Mouse (Mus musculus) ovary, postnatal 10 days (tissue): ENCODE results near the gene Togaram2.
"Not testable (repeated sequence)": the region's sequence is repeated elsewhere in the genome, so short reads cannot be mapped to it uniquely, and the experiment has no call there.

ENCODE experiments used
- DNase-seq: peaks from one replicate; pipeline ENCODE4 v3.0.0; 2022; ENCODE audit warnings: low spot score

Gene Togaram2

DNA sequence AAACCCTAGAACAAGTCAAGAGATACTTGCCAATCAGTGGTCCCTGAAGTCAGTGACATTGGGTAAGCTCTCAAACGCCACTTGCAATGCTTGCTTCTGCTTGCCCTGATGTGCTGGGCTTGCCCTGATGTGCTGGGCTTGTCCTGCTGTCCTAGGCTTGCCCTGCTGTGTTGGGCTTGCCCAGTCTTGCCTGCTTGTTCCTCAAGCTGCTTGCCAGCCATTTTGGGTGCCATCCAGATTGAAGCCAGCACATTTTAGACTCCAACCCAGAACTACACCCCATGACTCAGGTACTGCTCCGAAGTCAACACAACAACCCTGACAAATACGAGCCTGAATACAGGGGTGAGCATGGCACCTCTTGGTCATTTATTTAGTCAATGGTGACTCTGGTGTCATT, 69.1 kb downstream of the Togaram2 start:
- DNase-seq, result no peak

DNA sequence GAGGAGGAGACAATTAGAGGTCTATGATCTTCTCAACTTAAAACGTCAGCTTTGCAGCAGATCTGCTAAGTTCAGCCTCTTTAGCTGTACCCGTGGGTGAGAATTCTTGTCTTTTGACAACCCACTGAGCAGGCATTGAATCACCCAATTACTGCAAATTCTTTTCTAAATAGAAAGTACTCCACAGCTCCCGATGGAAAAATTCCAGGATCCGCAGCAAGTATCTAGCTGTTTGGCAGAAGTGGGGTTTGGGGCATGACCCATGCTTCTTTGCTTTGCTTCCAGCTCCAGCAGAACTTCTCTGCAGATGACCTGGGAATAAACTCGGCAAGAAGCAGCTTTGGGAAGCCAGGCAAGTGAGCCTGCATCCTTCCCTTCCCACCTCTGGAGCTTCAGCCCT, 69.9 kb downstream of the Togaram2 start:
- DNase-seq, result no peak

DNA sequence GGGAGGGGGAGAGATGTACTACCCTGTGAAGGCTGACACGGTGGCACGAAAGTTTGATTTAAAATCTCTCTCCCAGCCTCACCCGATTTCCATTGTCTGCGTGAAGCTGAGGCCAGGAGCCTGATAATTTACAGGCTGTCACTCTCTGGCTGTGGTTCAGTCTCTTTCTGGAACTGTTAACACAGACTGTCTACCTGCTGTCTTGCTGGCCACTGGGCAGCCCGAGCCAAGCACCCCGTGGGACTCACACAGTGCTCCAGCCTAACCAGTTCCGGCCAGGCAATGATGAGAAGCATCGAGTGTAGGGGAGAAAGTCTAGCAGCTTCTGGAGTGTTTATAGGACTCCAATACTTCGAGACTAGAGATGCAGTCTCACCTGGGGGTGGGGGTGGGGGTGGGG, 73.1 kb downstream of the Togaram2 start:
- no peak for DNase-seq

DNA sequence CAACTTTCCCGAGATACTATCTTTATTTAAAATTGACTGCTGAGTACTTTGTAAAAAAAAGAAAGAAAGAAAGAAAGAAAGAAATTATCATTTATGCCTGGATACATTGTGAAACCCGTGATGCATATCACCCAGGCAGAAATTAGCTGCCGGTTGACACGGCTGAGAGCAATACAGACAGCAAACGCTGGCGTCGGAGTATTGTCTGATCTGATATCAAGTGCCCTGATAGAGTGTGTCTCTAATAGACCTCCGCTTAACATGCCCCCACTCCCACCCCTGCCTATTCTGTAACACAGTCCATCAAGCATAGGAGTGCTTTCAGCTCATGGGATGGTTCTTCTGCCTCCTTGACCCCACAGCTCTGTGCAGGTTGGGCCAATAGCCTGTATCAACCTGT, 74.5 kb downstream of the Togaram2 start:
- no peak for DNase-seq

DNA sequence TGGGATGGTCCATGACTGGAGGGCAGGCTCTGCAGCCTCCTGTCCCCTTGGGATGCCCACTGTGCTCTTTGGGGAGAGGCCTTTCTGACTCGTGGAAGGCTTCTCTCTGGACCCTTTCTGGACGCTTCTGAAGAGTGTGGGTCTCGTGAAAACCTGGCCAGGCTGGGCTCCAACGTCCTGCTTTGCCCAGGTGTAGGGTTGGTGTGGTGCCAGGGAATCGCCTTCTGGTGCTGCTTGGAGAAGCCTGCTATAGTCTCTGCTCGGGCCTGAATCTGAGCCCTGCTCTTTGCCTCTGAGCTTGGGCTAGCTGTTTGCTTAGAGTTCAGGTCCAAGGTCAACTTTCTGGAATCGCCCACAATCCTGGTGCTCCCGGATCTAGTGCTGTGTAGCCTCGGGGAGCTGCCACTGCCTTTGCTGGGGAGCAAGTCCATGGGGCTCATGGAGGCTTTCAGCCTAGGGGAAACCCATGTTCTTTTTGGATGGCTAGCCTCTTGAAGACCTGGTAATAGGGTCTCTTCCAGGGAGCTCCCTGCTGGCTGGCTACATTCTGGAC, 76.6 kb downstream of the Togaram2 start:
- no peak for DNase-seq

DNA sequence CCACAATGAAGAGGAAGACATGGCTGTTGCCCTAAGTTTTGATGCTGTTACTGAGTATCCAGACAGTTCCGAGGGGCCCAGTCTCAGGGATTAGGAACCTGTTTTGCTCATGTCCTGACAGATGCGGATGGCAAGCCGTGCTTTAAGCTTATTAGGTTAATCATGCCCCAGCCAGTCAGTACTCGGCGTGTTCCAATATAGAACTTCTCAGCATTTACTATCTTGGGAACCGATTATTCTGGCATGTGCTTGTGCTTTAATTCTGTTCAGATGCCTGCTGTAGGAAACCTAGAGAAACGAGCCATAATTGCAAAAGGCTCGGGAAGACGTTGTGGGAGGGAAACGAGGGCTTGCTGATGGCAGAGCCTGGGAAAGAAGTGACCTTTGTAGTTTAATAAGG, 79.8 kb downstream of the Togaram2 start, which contains the start of gene Pcare:
Pcare (minus strand) TSS at position 64 of the 400 bp plus-strand sequence.
- no peak for DNase-seq

DNA sequence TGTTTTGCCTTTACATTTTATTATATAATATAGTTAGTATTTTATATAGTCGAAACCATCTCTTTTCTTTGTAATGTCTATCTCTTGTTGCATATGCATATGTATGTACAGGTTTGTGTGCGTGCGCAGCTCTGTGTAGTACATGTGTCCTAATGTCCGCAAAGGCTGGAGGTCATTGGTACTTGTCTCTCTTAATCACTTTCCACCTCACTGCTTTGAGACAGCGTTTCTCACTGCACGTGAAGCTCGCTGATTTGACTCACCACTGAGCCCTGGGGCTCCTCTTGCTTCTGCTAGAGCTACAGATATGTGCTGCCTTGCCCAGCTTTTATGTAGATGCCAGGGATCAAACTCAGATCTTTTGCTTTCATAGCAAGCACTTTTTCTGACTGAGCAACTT, 87.5 kb downstream of the Togaram2 start:
- DNase-seq, result no peak

DNA sequence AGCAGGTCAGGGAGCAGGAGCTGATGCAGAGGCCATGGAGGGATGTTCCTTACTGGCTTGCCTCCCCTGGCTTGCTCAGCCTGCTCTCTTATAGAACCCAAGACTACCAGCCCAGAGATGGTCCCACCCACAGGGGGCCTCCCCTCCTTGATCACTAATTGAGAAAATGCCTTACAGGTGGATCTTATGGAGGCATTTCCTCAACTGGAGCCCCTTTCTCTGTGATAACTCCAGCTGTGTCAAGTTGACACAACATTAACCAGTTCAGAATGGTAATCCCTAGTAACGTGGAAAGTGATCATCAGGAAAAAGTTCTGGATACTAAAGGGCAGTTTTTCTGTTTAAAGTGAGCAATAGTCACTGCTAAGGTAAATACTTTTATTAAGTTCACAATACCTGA, 95.1 kb downstream of the Togaram2 start, which contains the start of gene Clip4:
Clip4 (plus strand) TSS at position 301 of the 400 bp plus-strand sequence.
- DNase-seq, result not testable (repeated sequence)

DNA sequence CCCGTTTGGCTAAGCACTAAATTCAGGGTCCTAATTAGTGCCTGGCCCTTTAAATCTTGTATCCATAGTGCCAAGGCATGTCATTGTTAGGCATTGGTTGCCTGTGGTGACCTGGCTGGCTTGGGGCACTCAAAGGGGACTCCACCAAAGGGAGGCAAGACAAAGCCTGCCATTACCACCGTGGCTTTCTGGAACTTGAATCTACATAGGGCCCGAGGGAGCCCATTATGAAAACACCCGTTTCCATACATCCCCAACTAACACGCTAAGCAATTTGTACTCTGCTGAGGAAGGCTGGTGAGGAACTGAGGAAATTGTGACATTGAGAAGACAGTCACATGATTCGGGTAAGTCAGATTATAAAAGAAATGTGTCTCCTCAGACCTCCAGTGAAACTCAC, 96.5 kb downstream of the Togaram2 start:
- no peak for DNase-seq

DNA sequence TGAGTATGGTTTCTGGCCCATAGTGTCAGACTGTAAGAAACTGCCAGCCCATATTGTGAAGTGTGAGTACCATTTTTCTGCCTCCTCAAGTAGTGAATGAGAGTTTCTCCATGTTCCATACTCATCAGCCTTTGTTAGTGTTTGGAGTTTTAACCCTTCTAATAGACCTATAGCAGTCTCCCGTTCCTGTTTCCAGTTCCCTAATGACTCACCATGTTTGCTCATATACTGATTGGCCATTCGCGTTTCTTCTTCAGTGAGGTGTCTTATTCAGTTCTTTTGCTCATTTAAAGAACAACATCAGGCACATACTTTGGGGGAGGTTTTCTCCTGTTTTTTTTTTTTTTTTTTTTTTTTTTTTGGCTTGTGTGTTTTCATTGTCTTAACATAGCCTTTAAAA, 97.6 kb downstream of the Togaram2 start:
- no peak for DNase-seq

DNA sequence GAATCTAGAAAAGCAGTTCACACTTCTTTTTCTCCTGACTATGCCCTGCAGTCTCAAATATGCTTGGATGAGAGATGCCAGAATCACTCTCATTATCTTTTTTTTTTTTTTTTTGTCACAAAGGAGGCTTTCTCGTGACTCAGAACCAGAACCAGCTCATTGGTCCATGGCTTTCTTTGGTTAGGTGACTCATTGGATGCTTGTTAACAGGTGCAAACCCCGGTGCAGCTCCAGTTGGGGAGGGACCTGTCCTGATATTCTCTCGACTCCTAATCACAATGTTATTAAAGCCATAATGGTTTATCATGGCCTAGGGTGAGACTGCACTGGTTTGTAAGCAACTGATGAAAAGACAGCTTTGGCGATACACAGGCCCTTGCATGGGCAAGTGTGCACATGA, 101.1 kb downstream of the Togaram2 start:
- DNase-seq, result no peak

DNA sequence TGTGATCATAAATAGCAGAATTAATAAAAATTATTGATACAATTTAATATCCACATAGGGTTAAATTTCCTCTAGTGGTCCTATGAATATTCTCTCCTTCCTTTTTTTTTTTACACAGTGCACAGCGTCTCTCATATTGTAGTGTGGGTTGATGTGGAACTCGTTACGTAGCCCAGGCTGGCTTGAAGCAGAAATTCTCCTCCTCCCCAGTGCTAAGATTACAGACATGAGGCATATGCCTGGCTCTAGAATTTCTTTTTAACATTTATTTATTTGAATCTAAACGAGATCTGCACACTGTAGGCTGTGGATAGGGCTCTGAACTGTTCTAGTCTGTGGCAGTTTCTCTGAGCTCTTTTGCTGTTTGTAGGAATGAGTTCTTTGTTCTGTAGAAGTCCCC, 102.2 kb downstream of the Togaram2 start:
- DNase-seq, result no peak

DNA sequence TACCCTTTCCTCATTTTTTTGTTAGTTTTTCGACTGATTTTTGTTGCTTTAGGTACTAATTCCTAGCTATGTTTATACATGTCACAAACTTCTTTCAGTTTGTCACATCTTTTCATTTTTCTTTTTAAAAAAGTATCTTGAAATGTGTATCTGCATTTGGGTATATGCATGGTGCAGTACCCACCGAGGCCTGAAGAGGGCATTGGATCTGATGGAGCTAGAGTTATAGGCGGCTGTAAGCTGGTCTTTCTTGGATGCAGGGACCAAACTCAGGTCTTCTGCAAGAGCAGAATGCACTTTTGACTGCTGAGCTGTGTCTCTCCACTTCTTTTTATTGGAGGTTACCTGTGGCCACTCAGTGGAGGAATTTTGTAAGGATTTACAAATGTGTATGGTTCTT, 105.6 kb downstream of the Togaram2 start:
- DNase-seq, result no peak
